Mouse (Mus musculus) retina, adult 2 months (tissue): ENCODE measurements around the gene Cyp4f16.
A peak's percentile ranks its signal among the peaks of the same experiment; 100 is the strongest.
"Not testable (repeated sequence)": the region's sequence is repeated elsewhere in the genome, so short reads cannot be mapped to it uniquely, and the experiment has no call there.

Source experiments
- DNase-seq: peaks from one replicate; pipeline ENCODE4 v3.0.0-alpha.2; 2012; ENCODE audit warnings: low read depth, low spot score

The Cyp4f16 gene

GRCm38 (mm10) chr17:32536051-32536866, at the start of gene Cyp4f16:
Cyp4f16 (plus strand) TSS chr17:32536558.
- peak; percentile 37 for DNase-seq

- no peak for DNase-seq
These were observed 43.9 kb upstream of the Cyp4f16 start for GRCm38 (mm10) chr17:32492349-32492980.

DNA sequence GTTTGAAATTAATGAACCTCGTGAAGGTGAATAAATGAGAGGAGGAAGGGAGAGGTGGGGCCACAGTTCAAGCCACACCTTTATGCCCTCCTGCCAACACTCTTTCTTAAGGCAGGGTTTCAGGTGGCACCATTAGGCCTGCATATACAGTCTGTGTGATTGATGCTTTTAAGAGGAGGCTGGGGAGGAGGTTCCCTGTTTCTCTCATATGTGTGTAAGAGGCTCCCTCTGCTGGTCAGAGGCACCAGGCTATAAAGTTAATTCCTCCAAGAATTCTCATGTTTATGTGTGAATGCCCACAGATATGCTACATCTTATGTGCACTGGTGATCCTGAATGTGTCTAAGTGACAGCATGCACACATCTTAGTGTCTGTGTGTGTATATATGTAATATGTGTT, 41.8 kb upstream of the Cyp4f16 start:
- no peak for DNase-seq

DNA sequence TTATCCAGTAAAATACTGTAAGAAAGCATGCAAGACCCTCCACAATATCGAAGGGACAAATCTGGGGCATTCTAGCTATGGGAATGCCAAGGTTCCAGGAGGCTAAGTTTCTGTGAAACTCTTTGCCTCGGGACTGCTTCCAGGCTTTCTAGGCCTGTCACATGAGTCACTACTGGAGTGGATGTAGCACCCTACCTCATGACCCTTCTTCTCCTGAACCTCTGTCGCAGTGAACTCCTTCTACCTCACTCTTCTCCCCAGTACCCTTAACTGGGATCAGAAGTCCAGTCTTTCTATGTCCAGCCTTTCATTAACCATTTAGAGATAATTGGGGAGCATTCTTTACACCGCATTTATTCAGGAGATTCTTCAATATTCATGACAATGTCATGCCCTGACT, 35.8 kb upstream of the Cyp4f16 start:
- not testable (repeated sequence) for DNase-seq

DNA sequence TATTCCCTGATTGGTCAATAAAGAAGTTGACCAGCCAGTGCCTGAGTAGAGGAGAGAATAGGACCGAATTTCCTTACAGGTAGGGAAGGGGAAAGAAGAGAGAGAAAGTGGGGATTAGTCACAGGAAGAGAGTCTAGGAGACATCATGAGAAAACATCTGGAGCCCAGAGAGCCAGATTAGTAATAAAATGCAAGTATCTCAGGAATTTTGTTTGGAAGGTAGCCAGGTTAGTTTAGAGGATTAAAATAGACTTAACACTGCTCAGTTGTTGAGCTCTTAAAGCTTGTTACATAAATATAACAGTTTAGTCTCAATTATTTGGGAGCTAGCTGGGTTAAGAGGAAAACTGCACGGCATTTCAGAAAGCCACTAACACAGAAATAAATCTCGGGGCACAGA, 35.3 kb upstream of the Cyp4f16 start:
- no peak for DNase-seq

DNA sequence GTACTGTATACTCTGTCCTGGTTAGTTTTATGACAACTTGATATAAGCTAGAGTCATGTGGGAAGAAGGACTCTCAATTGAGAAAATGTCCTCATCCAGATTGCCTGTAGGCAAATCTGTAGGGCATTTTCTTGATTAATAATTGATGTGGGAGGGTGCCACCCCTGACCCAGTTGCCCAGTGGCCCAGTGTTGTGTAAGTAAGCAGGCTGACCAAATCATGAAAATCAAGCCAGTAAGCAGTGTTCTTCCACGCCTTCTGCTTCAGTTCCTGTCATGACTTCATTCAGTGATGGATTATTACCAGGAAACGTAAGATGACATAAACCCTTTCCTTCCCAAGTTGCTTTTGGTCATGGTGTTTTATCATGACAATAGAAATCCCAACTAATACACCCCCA, 33.2 kb upstream of the Cyp4f16 start:
- DNase-seq = no peak

GRCm38 (mm10) chr17:32505851-32506728, 30.3 kb upstream of the Cyp4f16 start, which contains the start of gene Cyp4f17:
Cyp4f17 (plus strand) TSS chr17:32506050.
- peak; percentile 42 for DNase-seq

DNA sequence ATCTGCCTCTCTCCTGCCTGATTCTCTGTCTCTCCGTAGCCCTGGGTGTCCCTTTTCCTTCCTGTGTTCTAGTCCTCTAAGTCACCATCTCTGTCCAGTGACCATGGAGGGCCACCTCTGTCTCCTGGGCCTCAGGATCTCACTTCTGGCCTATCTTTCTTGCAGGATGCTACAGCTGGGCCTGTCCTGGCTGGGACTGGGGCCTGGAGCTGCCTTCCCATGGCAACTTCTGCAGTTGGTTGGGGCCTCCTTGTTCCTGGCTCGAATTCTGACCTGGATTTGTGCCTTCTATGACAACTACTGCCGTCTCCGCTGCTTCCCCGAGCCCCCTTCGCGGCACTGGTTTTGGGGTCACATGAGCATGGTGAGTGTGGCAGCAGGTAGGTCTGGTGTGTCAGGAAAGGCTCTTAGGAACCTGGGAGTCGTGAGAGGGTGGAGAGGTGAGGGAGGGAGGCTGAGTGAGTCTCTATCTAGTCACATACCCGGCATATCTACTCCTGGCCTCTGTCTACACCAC, 29.6 kb upstream of the Cyp4f16 start:
- DNase-seq = no peak

DNA sequence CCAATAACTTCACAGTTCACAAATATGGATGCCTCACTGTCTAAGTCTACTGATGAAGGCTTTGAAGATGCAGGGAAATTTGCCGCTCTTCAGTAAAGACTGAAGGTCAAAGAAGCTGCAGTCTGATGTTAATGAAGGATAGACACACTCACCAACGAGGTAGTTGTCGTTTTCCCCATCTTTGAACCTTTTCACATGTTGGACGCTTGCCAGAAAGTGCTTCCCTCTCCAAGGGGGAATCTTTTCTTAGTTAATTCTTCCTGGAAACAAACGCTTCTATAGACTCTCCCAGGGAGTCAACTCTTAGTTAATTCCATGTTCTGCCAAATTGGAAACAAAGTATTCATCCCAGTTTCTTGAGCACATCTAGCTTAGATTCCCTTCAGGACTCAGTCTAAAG, 20.2 kb upstream of the Cyp4f16 start:
- DNase-seq = no peak

DNA sequence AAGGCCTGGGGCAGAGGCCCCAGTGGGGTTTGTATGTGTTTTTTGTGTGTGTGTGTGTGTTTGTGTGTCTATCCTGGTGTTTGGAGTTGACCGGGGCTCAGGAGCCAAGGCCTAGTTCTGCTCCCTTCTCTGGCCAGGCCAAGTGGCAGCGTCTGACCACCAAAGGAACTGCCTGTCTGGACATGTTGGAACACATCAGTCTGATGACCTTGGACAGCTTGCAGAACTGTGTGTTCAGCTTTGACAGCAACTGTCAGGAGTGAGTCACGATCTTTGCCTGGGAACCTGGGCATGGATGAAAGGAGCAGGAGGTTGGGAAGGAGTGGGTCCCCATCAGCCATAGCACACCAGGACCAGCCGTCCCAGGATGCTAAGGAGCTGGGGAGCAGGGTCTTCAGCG, 14.4 kb upstream of the Cyp4f16 start:
- no peak for DNase-seq

GRCm38 (mm10) chr17:32522386-32522785, 14.0 kb upstream of the Cyp4f16 start:
- no peak for DNase-seq

DNA sequence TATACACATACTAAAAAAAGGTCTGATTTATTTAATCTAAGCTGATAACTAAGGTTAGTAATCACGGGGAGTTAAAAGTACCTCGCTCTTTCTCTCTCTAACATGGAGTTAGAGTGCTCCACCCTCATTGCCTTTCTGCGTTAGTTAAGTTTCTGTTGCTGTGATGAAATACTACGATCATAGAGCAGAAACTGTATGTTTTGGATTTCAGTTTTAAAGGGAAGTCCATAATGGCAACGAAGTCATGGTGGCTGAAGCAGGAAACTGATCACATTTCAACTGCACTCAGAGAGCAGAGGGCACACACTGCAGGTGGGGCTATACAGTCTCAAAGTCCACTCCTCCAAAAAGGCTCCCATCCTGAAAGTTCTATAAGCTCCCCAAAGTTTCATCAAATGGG, 13.5 kb upstream of the Cyp4f16 start:
- no peak for DNase-seq

DNA sequence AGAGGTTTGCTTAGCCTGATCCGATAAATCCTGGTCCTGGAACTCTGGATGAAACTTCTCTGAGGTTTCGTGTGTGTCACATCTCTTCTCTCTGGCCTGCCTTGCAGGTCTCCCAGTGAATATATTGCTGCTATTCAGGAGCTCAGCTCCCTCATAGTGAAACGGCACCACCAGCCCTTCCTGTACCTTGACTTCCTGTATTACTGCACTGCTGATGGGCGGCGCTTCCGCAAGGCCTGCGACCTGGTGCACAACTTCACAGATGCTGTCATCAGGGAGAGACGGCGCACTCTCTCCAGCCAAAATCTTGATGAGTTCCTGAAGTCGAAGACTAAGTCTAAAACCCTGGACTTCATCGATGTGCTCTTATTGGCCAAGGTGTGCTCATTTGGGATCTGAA, 12.5 kb upstream of the Cyp4f16 start:
- DNase-seq = no peak

DNA sequence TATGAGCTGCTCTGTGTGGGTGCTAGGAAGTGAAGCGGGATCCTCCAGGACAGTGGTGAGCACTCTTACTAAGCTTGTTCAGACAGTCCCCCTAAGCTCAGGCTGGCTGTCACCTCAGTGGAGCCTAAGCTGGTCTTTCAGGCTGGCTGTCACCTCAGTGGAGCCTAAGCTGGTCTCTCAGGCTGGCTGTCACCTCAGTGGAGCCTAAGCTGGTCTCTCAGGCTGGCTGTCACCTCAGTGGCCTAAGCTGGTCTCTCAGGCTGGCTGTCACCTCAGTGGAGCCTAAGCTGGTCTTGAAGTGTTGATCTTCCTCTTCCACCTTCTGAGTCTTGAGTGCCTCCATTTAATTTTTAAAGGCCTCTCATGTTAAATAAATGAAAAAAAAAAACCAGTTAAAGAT, 10.0 kb upstream of the Cyp4f16 start:
- not testable (repeated sequence) for DNase-seq

GRCm38 (mm10) chr17:32527748-32528147, 8.6 kb upstream of the Cyp4f16 start:
- no peak for DNase-seq

GRCm38 (mm10) chr17:32528408-32529337, 7.7 kb upstream of the Cyp4f16 start:
- peak; percentile 34 for DNase-seq

DNA sequence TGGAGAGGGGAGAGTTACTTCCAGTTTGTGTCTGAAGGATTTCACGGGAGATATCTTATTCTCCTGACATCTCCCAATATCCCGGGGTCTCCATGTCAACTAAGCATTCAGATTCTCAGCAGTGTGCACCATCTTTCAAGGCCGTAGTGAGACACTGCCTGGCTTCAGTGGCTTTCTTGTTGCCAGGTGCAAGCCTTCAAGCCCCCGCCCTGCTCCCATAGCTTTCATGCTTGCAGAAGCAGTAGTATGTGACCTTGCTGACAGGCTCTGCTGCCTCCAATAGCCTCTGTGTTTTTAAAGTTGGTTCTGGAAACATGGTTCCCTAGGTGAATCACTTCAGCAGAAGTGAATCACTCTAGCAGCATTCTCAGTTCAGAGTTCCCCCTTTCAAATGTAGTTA, 4.0 kb upstream of the Cyp4f16 start:
- DNase-seq = not testable (repeated sequence)

DNA sequence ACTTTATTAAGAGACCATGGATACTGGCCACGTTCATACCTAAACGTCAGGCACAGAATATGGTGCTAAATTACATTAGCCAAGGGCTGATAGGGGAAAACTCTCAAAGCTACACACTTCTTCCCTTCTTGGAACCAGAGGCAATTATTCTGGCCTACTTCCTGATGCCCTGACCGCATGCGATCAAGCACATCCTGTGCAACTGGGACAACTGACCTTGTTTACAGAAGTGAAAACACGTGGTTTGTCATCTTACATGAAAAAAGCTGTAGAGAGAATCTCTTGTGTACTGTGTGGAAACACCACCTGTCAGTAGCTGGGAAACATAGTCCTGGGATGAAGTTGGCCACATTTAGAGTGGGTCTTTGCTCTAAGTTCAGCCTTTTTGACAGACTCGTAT, 2.3 kb upstream of the Cyp4f16 start:
- no peak for DNase-seq

DNA sequence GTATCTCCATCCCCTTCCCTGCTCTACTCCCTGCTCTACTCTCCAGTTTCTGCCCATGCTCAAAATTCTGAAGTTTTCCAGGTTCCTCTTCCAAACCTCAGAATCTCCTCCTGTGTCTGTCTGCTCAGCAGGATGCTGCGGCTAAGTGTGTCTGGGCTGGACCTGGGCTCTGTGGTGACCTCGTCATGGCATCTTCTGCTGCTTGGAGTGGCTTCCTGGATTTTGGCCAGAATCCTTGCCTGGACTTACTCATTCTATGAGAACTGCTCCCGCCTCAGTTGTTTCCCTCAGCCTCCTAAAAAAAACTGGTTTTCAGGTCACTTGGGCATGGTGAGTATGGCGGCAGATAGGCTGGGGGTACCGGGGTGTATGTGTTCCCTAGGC, 501 bp downstream of the Cyp4f16 start:
- no peak for DNase-seq

GRCm38 (mm10) chr17:32544792-32545191, 8.4 kb downstream of the Cyp4f16 start:
- not testable (repeated sequence) for DNase-seq

DNA sequence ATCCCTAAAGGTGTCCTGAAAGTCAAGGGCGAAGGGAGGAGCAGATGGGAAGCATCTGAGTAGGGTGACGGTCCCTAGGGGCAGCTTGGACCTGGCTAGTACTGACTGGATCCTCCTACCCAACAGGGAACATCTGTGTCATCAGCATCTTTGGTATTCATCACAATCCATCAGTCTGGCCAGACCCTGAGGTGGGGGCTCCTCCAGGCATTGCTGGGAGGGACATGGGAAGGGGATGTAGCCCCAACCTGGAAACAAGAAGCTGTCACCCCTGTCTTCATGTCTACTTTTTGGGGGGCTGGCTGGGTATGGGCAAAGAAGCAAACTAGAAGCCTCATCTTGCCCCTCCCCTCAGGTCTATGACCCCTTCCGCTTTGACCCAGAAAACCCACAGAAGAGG, 14.0 kb downstream of the Cyp4f16 start:
- not testable (repeated sequence) for DNase-seq
